Mouse (Mus musculus) forebrain, postnatal 0 days (tissue): Measurements from ENCODE around the gene Tcf19. TPM values are rescaled to one million over a fixed set of nuclear protein-coding genes. Genes with fewer than 3 reads are reported as not detected.

Source experiments
- ATAC-seq: fragments of 200-750 bp; cut with Nextera tagmentation; 2 replicates; pipeline ENCODE4 v1.8.0; 2017; ENCODE audit warnings: mild to moderate bottlenecking, moderate library complexity
- DNase-seq: peaks from one replicate; pipeline ENCODE4 v3.0.0-alpha.2; 2015
- H3K27ac ChIP-seq: fragments of 300-500 bp; sonication (generic); 2 replicates; pipeline ENCODE4 v1.5.1; 2014; ENCODE audit warnings: low read depth, mild to moderate bottlenecking, antibody characterized with exemption, low read length, moderate library complexity, mixed read lengths
- H3K27me3 ChIP-seq: fragments of 300-500 bp; sonication (generic); 2 replicates; pipeline ENCODE4 v1.6.1; 2014; ENCODE audit warnings: mild to moderate bottlenecking, low read length, mixed read lengths; ENCODE audit not compliant: insufficient read depth
- H3K36me3 ChIP-seq: fragments of 300-500 bp; sonication (generic); 2 replicates; pipeline ENCODE4 v1.6.1; 2014; ENCODE audit warnings: mild to moderate bottlenecking, moderate library complexity; ENCODE audit not compliant: insufficient read depth
- H3K4me1 ChIP-seq: fragments of 300-500 bp; sonication (generic); 2 replicates; pipeline ENCODE4 v1.6.1; 2014; ENCODE audit warnings: antibody characterized with exemption; ENCODE audit not compliant: insufficient read depth
- H3K4me2 ChIP-seq: fragments of 300-500 bp; sonication (generic); 2 replicates; pipeline ENCODE4 v1.6.1; 2014; ENCODE audit warnings: low read depth, mild to moderate bottlenecking, moderate library complexity
- H3K4me3 ChIP-seq: fragments of 300-500 bp; sonication (generic); 2 replicates; pipeline ENCODE4 v1.5.1; 2014; ENCODE audit warnings: low read depth, low read length, mixed read lengths
- H3K9ac ChIP-seq: fragments of 300-500 bp; sonication (generic); 2 replicates; pipeline ENCODE4 v1.6.1; 2014; ENCODE audit warnings: mild to moderate bottlenecking
- H3K9me3 ChIP-seq: fragments of 300-500 bp; sonication (generic); 2 replicates; pipeline ENCODE4 v1.6.1; 2016; ENCODE audit warnings: low read length
- CTCF ChIP-seq: sonication (generic); IDR thresholded peaks from 2 replicates; pipeline ENCODE4 v1.5.1; 2016; ENCODE audit warnings: antibody characterized with exemption, control low read depth, low read depth
- WGBS: fragments of 180-500 bp; shearing (Covaris S2); extraction: QIAGEN DNeasy Blood & Tissue Kit; methylation state at CpG from one replicate; pipeline ENCODE4 v1.1.7; 2014; 5-methylcytosine and 5-hydroxymethylcytosine counted together
- polyA plus RNA-seq: library from polyadenylated mRNA; unstranded; fragments of >200 nt; fragmentation: Nextera tagmentation; extraction: Ambion mirVana; gene quantifications from 2 replicates; pipeline ENCODE4 v1.2.1, GENCODE M21; 2015
- total RNA-seq: library from RNA; depleted of rRNA; stranded (reverse); fragments of >200 nt; gene quantifications from 2 replicates; pipeline ENCODE4 v1.2.3, GENCODE M21; 2014

The Tcf19 gene
- total and polyA plus RNA-seq, 2 experiments from 2014 or later = 10.8 to 20.8 TPM

DNA sequence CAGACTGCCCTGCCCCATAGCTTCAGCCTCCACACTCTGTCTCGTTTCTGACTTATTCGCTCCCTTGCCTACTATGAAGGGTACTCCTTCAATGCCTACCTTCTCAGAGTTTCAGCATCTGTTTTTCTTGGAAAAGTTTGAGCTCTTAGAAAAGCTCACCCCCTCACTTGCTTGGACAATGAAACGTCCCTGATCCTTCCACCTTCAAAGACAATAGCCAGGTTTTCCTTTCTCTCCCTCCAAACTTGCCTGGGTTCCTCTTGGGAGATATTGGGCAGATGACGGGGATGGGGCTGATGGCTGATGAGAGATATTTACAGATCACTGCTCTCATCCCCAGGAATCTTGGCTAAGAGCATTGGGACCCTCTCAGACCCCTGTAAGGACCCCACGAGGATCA is 37.7 kb upstream of the Tcf19 start:
- no peak overlapping the region for H3K9ac ChIP-seq
- no peak for ATAC-seq
- no peak overlapping the region for H3K4me3 ChIP-seq
- TF ChIP-seq CTCF = no peak
- DNase-seq = no peak
- H3K4me2 ChIP-seq = no peak overlapping the region
- H3K27me3 ChIP-seq = no peaks in the 10 kb centered on the region
- H3K36me3 ChIP-seq = no peaks in the 10 kb centered on the region
- no peaks in the 10 kb centered on the region for H3K9me3 ChIP-seq
- H3K4me1 ChIP-seq = 0 out of 2 replicates have a peak, but pooled peaks cover 7% of the 10 kb centered on the region
- WGBS = 80% methylated on average over 5 of the region's 5 CpGs
- H3K27ac ChIP-seq = no peak overlapping the region

DNA sequence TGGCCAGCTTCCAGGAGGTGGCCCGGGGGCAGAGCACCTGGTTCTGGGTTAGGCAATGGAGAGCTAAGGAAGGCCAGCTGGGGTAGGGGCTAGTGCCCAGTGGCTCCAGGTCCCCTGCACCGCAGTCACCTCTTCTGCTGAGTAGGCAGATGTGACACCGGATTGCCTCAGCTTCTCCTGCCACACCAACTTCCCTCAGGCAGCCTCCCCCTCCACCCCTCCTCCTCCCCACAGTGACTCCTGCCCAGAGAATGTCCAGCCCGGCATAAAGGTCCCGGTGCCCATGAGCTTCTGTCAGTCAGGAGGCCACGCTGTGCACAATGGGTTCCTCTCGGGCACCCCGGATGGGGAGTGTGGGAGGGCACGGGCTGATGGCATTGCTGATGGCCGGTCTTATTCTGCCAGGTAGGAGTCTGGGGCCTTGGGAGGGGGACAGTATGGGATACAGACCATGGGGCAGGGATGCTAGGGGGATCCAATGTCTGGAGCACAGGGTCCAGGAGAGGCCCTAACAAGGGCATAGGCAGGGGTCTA is 35.3 kb upstream of the Tcf19 start, which contains the start of gene Cdsn:
Gene Cdsn, plus strand, starts transcription at position 248 of the 534 bp plus-strand sequence.
- Histone ChIP-seq H3K4me2 (no peak within 1 kb of the TSS), H3K27ac (no peak within 1 kb of the TSS), H3K36me3 (no peaks in the 10 kb centered on the region), H3K4me1 (0 out of 2 replicates have a peak, but pooled peaks cover 8% of the 10 kb centered on the region), H3K27me3 (no peaks in the 10 kb centered on the region), H3K9ac (no peak within 1 kb of the TSS), H3K9me3 (no peaks in the 10 kb centered on the region), H3K4me3 (no peak within 1 kb of the TSS)
- no peak for ATAC-seq
- no peak for TF ChIP-seq CTCF
- no peak for DNase-seq
- WGBS = 74% methylated on average over 10 of the region's 10 CpGs

DNA sequence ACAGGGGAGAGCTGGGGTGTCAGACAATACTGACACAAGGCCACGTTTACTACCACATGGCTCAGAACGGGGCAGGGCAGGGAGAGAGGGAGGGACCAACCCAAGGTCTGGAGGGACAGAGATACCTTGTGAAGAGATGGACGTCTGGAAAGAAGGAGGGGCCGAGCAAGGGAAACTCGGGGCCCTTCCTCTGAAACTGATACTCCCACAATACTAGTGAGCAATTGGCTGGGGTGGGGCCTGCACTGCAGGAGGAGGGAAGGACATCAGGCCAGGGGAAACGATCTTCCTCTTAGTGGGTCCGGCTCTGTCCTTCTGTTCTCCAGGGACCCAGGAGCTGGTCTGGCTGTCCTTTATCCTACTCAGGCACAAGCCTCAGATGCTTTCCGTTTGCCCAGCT is 34.2 kb upstream of the Tcf19 start:
- Histone ChIP-seq H3K4me2 (no peak overlapping the region), H3K4me3 (no peak overlapping the region), H3K4me1 (0 out of 2 replicates have a peak, but pooled peaks cover 8% of the 10 kb centered on the region), H3K9ac (no peak overlapping the region), H3K9me3 (no peaks in the 10 kb centered on the region), H3K27ac (no peak overlapping the region), H3K27me3 (no peaks in the 10 kb centered on the region), H3K36me3 (no peaks in the 10 kb centered on the region)
- no peak for ATAC-seq
- no peak for DNase-seq
- WGBS = 67% methylated on average over 8 of the region's 8 CpGs
- no peak for TF ChIP-seq CTCF

DNA sequence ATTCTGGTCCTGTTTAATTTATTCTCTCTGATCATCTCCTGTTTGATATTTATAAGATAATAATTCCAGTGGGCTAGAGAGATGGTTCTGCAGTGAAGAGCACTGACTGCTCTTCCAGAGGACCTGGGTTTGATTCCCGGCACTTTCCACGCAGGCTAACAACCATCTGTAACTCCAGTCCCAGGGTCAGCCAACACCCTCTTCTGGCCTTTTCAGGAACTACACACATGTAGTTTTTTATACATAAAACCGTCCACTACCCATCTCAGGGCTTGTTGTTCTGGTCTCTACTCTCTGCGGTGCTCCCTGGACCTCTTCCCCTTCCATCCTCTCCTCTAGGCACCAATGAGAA is 33.5 kb upstream of the Tcf19 start:
- no peak for TF ChIP-seq CTCF
- Histone ChIP-seq H3K9ac (no peak overlapping the region), H3K4me2 (no peak overlapping the region), H3K4me1 (0 out of 2 replicates have a peak, but pooled peaks cover 8% of the 10 kb centered on the region), H3K9me3 (no peaks in the 10 kb centered on the region), H3K4me3 (no peak overlapping the region), H3K27ac (no peak overlapping the region), H3K27me3 (no peaks in the 10 kb centered on the region), H3K36me3 (no peaks in the 10 kb centered on the region)
- 95% methylated on average over 4 of the region's 4 CpGs for WGBS
- DNase-seq = no peak
- ATAC-seq = no peak

DNA sequence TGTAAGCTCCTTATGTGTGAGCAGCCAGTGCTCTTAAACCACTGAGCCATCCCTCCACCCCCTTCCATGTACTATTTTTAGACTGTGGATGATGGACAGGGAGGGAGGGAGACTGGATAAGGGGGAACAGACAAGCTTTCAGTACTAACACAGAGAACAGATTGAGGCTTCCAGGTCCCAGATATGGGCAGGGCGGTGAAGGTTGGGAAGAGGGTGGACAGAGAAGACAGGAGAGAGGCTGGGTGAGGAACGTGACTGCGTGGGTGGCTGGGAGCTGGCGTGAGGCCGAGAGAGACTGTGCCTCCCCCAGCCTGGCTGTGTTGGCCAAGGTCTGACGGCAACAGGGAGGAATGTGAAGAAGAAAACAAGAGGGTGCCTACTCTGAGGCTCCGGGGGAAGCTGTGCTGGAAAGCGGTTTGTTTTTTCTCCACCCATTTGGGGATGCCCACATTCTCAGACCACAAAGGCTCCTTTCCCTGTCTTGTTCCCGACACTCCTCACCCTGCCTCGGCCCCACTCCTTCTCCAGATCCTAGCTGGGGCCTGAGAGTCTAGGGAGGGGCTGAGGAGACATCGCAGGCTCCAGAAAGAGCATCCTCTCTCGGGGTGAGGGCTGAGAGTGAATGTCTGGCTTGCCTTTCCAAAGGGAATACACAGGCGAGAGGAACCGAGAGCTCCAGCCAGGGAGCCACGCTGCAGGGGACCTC is 33.0 kb upstream of the Tcf19 start:
- H3K4me1 ChIP-seq = 0 out of 2 replicates have a peak, but pooled peaks cover 8% of the 10 kb centered on the region
- H3K4me3 ChIP-seq = no peak overlapping the region
- no peak overlapping the region for H3K9ac ChIP-seq
- peak; percentile 75 for ATAC-seq
- DNase-seq = peak; percentile 51
- no peak for TF ChIP-seq CTCF
- no peaks in the 10 kb centered on the region for H3K9me3 ChIP-seq
- H3K4me2 ChIP-seq = no peak overlapping the region
- no peaks in the 10 kb centered on the region for H3K36me3 ChIP-seq
- no peak overlapping the region; the same call in none of the 2 replicates for H3K27ac ChIP-seq
- 29% methylated on average over 15 of the region's 15 CpGs for whole genome bisulfite sequencing
- no peaks in the 10 kb centered on the region for H3K27me3 ChIP-seq

DNA sequence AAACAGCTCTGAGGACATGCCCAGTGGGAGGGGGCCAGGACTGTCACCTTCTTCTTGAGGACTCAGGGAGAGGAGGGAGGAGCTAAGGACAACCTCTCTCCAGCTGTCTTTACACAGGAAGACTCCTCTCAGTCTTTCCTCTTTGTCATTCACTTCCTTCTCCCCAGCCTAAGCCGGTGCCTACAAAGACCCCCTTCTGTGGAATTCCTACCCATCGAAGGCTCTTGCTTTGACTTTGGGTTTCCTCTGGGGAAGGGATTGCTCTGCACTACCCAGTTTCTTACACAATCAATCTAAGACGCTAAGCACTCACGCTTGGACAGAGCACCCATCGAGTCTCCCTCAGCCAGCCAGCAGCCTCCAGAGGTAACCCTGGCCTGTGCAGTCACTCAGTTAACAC is 32.0 kb upstream of the Tcf19 start:
- H3K4me2 ChIP-seq = no peak overlapping the region
- H3K4me3 ChIP-seq = no peak overlapping the region
- TF ChIP-seq CTCF = no peak
- no peaks in the 10 kb centered on the region for H3K36me3 ChIP-seq
- 21% methylated on average over 5 of the region's 5 CpGs for whole genome bisulfite sequencing
- no peak overlapping the region for H3K27ac ChIP-seq
- no peaks in the 10 kb centered on the region for H3K9me3 ChIP-seq
- H3K27me3 ChIP-seq = no peaks in the 10 kb centered on the region
- no peak for ATAC-seq
- no peak overlapping the region for H3K9ac ChIP-seq
- no peak for DNase-seq
- H3K4me1 ChIP-seq = 0 out of 2 replicates have a peak, but pooled peaks cover 8% of the 10 kb centered on the region

DNA sequence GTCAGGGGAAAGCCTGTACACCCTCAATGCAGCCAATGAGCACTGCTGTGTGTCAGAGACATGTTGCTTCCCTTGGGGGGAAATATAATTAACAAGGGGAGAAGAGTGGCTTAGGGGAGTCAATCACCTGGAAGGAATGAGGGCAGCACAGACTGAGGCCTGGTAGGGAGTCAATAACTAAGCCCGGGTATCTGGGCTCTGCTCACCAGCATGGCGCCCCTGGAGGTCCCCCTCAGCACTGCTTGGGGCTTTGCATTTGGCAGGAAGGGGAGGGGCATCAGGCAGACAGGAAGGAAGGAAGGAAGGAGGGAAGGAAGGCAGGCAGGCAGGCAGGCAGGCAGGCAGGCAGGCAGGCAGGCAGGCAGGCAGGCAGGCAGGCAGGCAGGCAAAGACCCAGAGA is 30.8 kb upstream of the Tcf19 start:
- no peak for DNase-seq
- Histone ChIP-seq H3K9ac (no peak overlapping the region), H3K27me3 (no peaks in the 10 kb centered on the region), H3K4me2 (no peak overlapping the region), H3K9me3 (no peaks in the 10 kb centered on the region), H3K4me3 (no peak overlapping the region), H3K4me1 (0 out of 2 replicates have a peak, but pooled peaks cover 8% of the 10 kb centered on the region), H3K27ac (no peak overlapping the region), H3K36me3 (no peaks in the 10 kb centered on the region)
- no peak for TF ChIP-seq CTCF
- WGBS = 43% methylated on average over 2 of the region's 2 CpGs
- ATAC-seq = no peak
